Mouse (Mus musculus) megakaryocyte-erythroid progenitor cell, adult 5-6 weeks (primary cell): ENCODE data around the gene Baz2b. TPM values are rescaled to one million over a fixed set of nuclear protein-coding genes. Genes with fewer than 3 reads are reported as not detected.

Source experiments
- total RNA-seq, 2 experiments: library from RNA; stranded (forward) in 1 of 2; stranded (reverse) in 1 of 2; fragments of 200-1000, 215-1000 nt in 1 of 2; fragments of >200 nt in 1 of 2; fragmentation: Nextera tagmentation in 1 of 2; gene quantifications; 2 replicates each; pipeline ENCODE4 v1.2.3; 2014 to 2017

The Baz2b gene
- total RNA-seq, 2 experiments from 2014 or later, result 68.8 to 82.5 TPM

Other genes starting within 250 kb of the Baz2b start
- gene March7, start within 50 bp of the Baz2b start, total RNA-seq (2014; fragmentation: Nextera tagmentation), result 68.0 and 79.2 TPM in 2 replicates
- 63.6 and 119 TPM in 2 replicates for gene March7, start within 50 bp of the Baz2b start, total RNA-seq (2017)
- gene Cd302, start 74.6 kb upstream of the Baz2b start, total RNA-seq (2014; fragmentation: Nextera tagmentation), result not detected in 2 replicates
- gene Cd302, start 74.6 kb upstream of the Baz2b start, total RNA-seq (2017), result 1.1 TPM in 1 of 2 replicates, not detected in the other
- gene Ly75, start 173.5 kb upstream of the Baz2b start, total RNA-seq (2014; fragmentation: Nextera tagmentation), result 0.55 and 1.4 TPM in 2 replicates
- gene Ly75, start 173.5 kb upstream of the Baz2b start, total RNA-seq (2017), result 0.80 and 2.4 TPM in 2 replicates